Mouse (Mus musculus) adipose tissue, adult 10 weeks (tissue): ENCODE results near the gene Gm17332. TPM values are rescaled to one million over a fixed set of nuclear protein-coding genes. Genes with fewer than 3 reads are reported as not detected.

Experiments used
- polyA plus RNA-seq: library from polyadenylated mRNA; stranded (reverse); fragments of 350-450 nt; fragmentation: Illumina TruSeq; extraction: RNeasy Lipid Tissue Mini Kit (QIAGEN cat#74804); gene quantifications from one replicate; pipeline ENCODE4 v1.2.3, GENCODE M21; 2014; ENCODE audit warnings: low read depth, low replicate concordance

The Gm17332 gene
- polyA plus RNA-seq = not detected

GRCm38 (mm10) chr11:31182362-31182761 lies at the start of gene Gm17332:
TSS of gene Gm17332 (minus strand) at chr11:31182462.

Other genes with a start within 250 kb of the Gm17332 start
- 85.4 TPM for gene Erlec1, start 228.1 kb downstream of the Gm17332 start, polyA plus RNA-seq
- 7.8 TPM for gene Chac2, start 196.1 kb downstream of the Gm17332 start, polyA plus RNA-seq
- gene Stc2, start 187.6 kb upstream of the Gm17332 start, polyA plus RNA-seq = 11.4 TPM